Mouse (Mus musculus) left cerebral cortex, adult 2 months (tissue): ENCODE measurements around the gene Sergef. TPM values are rescaled to one million over a fixed set of nuclear protein-coding genes. Genes with fewer than 3 reads are reported as not detected.
A peak's percentile ranks its signal among the peaks of the same experiment; 100 is the strongest.
"Not testable (repeated sequence)": the region's sequence is repeated elsewhere in the genome, so short reads cannot be mapped to it uniquely, and the experiment has no call there.

Experiments used
- DNase-seq, 2 experiments: peaks; one replicate each; pipeline ENCODE4 v3.0.0; 2021 to 2022; ENCODE audit warnings: low spot score in 2 of 2, mixed read lengths in 1 of 2; ENCODE audit errors: extremely low spot score in 1 of 2
- H3K27ac ChIP-seq: fragments of 200-600 bp; 2 replicates; pipeline ENCODE4 v1.8.1; 2022
- H3K4me3 ChIP-seq: fragments of 200-600 bp; 2 replicates; pipeline ENCODE4 v1.8.1; 2022
- CTCF ChIP-seq: fragments of 200-600 bp; IDR thresholded peaks from 2 replicates; pipeline ENCODE4 v1.8.1; 2022; ENCODE audit warnings: antibody characterized with exemption, mild to moderate bottlenecking, moderate library complexity
- intact Hi-C: fragments of 180-260 bp; cut with DNase I; formaldehyde crosslinking; loops from one replicate; pipeline ENCODE4 v1.15.1; 2025
- long read RNA-seq, 2 experiments: library from polyadenylated mRNA; stranded (forward); transcript quantifications; one replicate each; pipeline ENCODE4 v2.0.0; 2021; ENCODE audit warnings: borderline mapping rate in 2 of 2
- total RNA-seq, 2 experiments: library from RNA; stranded (reverse); gene quantifications; 2 replicates each; pipeline ENCODE4 v1.2.3; 2021

Gene Sergef
- 10 to 100 TPM; 74.5 to 77.3 TPM for total RNA-seq
- long read RNA-seq, experiment 1, transcript Sergef-201 (11 exons, 1,465 nt), result major isoform, 24 of 41 reads
- long read RNA-seq, experiment 1, partial matches to known transcripts, result 1 of 41 reads
- long read RNA-seq, experiment 1, other reads (novel, unspliced or antisense), result 16 of 41 reads
- long read RNA-seq, experiment 2, transcript Sergef-201 (11 exons, 1,465 nt), result major isoform, 15 of 30 reads
- long read RNA-seq, experiment 2, partial matches to known transcripts, result 3 of 30 reads
- long read RNA-seq, experiment 2, other reads (novel, unspliced or antisense), result 12 of 30 reads

- intact Hi-C loops, result loop anchor here (2.0 kb wide), 1 partner anchor 71 kb away; the partner anchor contains the start of gene Saal1
- DNase-seq, result peak; percentile 89 to 90
- peak within 1 kb of the TSS; percentile 67 for H3K4me3 ChIP-seq
- H3K27ac ChIP-seq, result peak within 1 kb of the TSS; percentile 93
- no peak; the same call in 1 of the 2 replicates for TF ChIP-seq CTCF
These were observed at the start of gene Sergef for GRCm38 (mm10) chr7:46639692-46640031. Gene Sergef (minus strand): TSS chr7:46639807.

- H3K4me3 ChIP-seq, result no peak overlapping the region
- intact Hi-C loops, result no loop called here
- no peak overlapping the region for H3K27ac ChIP-seq
- DNase-seq, result no peak
- TF ChIP-seq CTCF, result no peak
These were observed 47.2 kb upstream of the Sergef start for GRCm38 (mm10) chr7:46686827-46687226.

GRCm38 (mm10) chr7:46680732-46681131, 41.1 kb upstream of the Sergef start:
- H3K4me3 ChIP-seq, result no peak overlapping the region
- no peak for DNase-seq
- no peak for TF ChIP-seq CTCF
- no peak overlapping the region for H3K27ac ChIP-seq
- intact Hi-C loops, result no loop called here

GRCm38 (mm10) chr7:46679044-46679443, 39.4 kb upstream of the Sergef start:
- DNase-seq, H3K27ac ChIP-seq: not testable (repeated sequence)

GRCm38 (mm10) chr7:46678417-46678816, 38.8 kb upstream of the Sergef start:
- H3K27ac ChIP-seq, result no peak overlapping the region
- no peak for DNase-seq
- no peak overlapping the region for H3K4me3 ChIP-seq
- TF ChIP-seq CTCF, result no peak
- intact Hi-C loops, result no loop called here

More at GRCm38 (mm10) chr7:46679044-46679443, 39.4 kb upstream of the Sergef start:
- intact Hi-C loops, H3K4me3 ChIP-seq: not testable (repeated sequence)

GRCm38 (mm10) chr7:46676808-46677360, 37.3 kb upstream of the Sergef start:
- Histone ChIP-seq H3K27ac (no peak overlapping the region), H3K4me3 (no peak overlapping the region)
- DNase-seq, result no peak
- intact Hi-C loops, result no loop called here
- TF ChIP-seq CTCF, result no peak

GRCm38 (mm10) chr7:46675886-46676285, 36.3 kb upstream of the Sergef start:
- DNase-seq, result no peak
- no peak overlapping the region for H3K4me3 ChIP-seq
- TF ChIP-seq CTCF, result no peak
- intact Hi-C loops, result no loop called here
- no peak overlapping the region for H3K27ac ChIP-seq

- DNase-seq, result no peak
These were observed 35.5 kb upstream of the Sergef start for GRCm38 (mm10) chr7:46675061-46675460.

GRCm38 (mm10) chr7:46672160-46672672, 32.6 kb upstream of the Sergef start, which contains the start of gene Tph1:
Gene Tph1 (minus strand): TSS chr7:46672537.
- intact Hi-C loops, result no loop called here
- no peak for DNase-seq
- TF ChIP-seq CTCF, result no peak
- Histone ChIP-seq H3K27ac (no peak within 1 kb of the TSS), H3K4me3 (no peak within 1 kb of the TSS)

More at GRCm38 (mm10) chr7:46675061-46675460, 35.5 kb upstream of the Sergef start:
- no peak overlapping the region for H3K27ac ChIP-seq
- intact Hi-C loops, result no loop called here
- no peak for TF ChIP-seq CTCF
- no peak overlapping the region for H3K4me3 ChIP-seq

- Histone ChIP-seq H3K4me3 (no peak overlapping the region), H3K27ac (no peak overlapping the region)
- DNase-seq, result no peak
- no peak for TF ChIP-seq CTCF
- intact Hi-C loops, result no loop called here
These were observed 27.6 kb upstream of the Sergef start for GRCm38 (mm10) chr7:46667256-46667655.

- DNase-seq, result no peak
- no peak overlapping the region for H3K4me3 ChIP-seq
- TF ChIP-seq CTCF, result peak; percentile 63
- intact Hi-C loops, result no loop called here
- no peak overlapping the region for H3K27ac ChIP-seq
These were observed 25.6 kb upstream of the Sergef start for GRCm38 (mm10) chr7:46665236-46665635.

GRCm38 (mm10) chr7:46661591-46662090, 22.0 kb upstream of the Sergef start:
- TF ChIP-seq CTCF, result no peak
- no peak for DNase-seq
- H3K27ac ChIP-seq, result no peak overlapping the region
- H3K4me3 ChIP-seq, result no peak overlapping the region
- intact Hi-C loops, result no loop called here

- DNase-seq, result no peak
- Histone ChIP-seq H3K27ac (no peak overlapping the region), H3K4me3 (no peak overlapping the region)
- TF ChIP-seq CTCF, result no peak
- intact Hi-C loops, result no loop called here
These were observed 12.7 kb upstream of the Sergef start for GRCm38 (mm10) chr7:46652279-46652678.

- H3K27ac ChIP-seq, intact Hi-C loops, DNase-seq, H3K4me3 ChIP-seq: not testable (repeated sequence)
These were observed 10.6 kb upstream of the Sergef start for GRCm38 (mm10) chr7:46650231-46650630.
